Mouse (Mus musculus) neutrophil, adult 5-6 weeks (primary cell): ENCODE measurements at regions not wholly inside any gene's neighbourhood (a gene's known extent, or its start where the extent isn't known, plus 50 kb on each side); places are given as distances from the start of the nearest gene placed in this dataset.

Source experiments
- ATAC-seq: fragments of 151-379, 151-347 bp; 2 replicates; pipeline ENCODE4 v1.8.0; 2017; ENCODE audit warnings: mild to moderate bottlenecking, moderate TSS enrichment; ENCODE audit not compliant: insufficient number of reproducible peaks, poor library complexity, low FRiP score, severe bottlenecking; ENCODE audit errors: extremely low read depth

DNA sequence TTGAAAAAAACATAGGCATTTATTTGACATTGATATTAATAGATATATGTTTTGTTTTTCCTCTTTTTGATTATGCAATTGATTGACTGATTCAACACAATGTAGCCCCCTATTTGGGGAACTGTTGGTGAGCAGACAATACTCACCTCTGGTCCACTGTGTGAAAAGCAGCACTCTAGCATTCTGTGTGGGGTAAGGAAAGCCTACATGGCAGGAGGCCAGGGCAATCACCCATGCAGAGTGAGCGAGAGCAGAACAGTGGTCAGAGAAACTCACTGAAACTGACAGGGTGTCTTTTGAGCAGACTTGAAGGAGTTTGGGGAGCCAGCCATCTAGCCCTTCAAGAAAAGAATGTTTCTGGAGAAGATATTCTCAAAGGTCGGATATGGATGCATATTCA, 73.2 kb upstream of the Azi2 start:
- no peak for ATAC-seq

DNA sequence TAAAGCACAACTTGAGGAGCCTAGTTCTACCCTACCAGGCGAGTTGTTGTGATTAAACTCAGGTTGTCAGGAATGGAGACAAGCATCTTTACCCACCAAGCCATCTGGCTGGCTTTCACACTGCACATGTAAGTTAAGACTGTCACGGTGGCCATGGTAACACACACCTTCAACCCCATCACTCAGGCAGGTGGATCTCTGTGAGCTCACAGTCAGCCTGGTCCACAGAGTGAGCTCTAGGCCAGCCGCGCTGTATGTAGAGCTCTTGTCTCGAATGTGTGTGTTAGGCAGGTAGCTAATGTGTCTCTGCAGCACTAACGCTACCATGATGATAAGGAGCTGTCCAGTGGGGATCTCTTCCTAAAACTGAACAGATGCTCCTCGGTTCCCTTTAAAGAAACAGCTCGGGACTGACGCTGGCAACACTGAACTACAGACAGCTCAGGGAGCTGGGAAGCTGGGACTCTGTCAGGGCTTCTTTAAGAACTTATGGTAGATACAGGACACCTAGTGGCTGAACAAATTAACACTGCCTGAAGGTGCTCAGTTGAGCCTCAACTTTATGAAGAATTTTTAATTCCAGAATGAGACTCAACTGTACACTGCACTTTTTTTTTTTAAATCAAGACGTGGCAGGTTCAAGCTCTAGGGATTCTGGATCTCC, 73.8 kb upstream of the Azi2 start:
- no peak for ATAC-seq

DNA sequence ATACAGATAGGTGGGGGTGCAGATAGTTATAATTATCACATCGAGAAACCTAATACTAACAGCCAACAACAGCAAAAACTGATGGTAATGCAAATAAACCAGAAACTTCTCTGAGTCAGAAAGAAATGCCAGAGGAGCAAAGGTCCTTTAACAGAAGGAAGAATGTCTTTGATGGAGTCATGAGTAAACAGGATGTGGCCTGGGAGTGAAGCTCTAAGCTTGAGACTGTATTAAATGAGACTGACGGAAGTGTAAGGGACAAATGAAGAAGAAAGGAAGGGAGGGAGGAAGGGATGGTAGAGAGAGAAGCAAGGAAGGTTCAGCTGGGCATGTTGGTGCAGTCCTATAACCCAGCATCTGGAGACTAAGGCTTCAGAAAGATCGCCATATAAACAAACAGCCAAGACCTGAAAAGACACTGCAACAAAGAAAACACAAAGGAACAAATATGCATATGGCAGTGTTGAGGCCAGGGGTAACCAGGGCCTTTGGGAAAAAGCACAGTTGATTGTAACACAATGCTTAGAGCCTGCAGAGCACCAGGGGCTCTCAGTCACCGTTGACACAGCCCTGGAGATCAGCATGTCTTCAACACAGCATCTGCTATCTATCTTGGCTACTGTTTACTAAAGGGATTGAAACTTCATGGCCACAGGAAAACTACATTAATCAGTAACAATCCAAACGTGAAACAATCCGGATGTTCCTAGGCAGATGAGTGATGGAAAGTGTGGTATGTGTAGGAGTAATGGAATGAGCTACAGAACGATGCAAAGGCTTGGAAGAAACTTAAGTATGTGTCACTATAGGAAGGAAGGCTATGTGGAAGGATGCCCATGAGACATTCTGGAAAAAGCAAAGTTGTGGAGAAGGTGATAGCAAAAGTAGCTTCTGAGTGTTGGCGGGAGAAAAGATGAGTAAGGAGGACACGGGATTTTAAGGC, 77.9 kb upstream of the Azi2 start:
- ATAC-seq: no peak

DNA sequence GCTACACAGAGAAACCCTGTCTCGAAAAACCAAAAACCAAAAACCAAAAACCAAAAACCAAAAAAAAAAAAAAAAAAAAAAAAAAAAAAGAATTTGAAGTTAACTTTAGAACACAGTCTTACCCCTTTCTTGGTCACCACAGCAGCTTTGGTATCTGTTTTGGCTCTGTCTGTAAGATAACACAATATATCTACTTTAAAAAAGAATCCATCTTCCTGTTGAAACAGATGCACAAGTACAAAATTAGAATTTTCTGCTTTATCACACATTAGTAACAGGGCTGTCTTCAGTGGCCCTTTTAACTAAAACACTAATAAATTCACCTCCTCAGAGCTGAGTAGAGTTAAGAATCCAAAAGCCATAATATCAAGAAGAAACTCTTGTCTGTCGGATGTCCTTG, 80.5 kb upstream of the Azi2 start:
- no peak for ATAC-seq

GRCm38 (mm10) chr9:117957195-117957594, 83.1 kb upstream of the Azi2 start:
- no peak for ATAC-seq

DNA sequence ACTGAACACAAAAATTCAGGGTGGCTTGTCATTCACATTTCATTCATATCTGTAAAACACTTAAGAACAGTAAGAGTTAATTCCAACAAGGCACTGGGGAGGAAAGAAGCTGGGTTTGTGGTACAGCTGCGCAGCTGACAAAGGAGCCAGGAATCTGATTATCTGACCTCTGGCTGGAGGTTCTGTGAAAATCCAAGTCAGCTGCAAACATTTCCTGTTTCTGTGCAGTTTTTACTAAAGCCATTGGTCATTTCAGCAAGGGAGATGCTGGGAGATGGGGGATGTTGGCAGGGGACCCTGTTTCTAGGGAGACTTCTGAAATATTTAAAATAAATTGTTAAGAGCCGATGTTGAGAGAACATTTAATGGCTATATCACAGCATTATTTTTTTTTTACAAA, 83.6 kb upstream of the Azi2 start:
- no peak for ATAC-seq

- ATAC-seq: no peak
Measured at GRCm38 (mm10) chr9:117927466-117927847, 112.8 kb upstream of the Azi2 start.

DNA sequence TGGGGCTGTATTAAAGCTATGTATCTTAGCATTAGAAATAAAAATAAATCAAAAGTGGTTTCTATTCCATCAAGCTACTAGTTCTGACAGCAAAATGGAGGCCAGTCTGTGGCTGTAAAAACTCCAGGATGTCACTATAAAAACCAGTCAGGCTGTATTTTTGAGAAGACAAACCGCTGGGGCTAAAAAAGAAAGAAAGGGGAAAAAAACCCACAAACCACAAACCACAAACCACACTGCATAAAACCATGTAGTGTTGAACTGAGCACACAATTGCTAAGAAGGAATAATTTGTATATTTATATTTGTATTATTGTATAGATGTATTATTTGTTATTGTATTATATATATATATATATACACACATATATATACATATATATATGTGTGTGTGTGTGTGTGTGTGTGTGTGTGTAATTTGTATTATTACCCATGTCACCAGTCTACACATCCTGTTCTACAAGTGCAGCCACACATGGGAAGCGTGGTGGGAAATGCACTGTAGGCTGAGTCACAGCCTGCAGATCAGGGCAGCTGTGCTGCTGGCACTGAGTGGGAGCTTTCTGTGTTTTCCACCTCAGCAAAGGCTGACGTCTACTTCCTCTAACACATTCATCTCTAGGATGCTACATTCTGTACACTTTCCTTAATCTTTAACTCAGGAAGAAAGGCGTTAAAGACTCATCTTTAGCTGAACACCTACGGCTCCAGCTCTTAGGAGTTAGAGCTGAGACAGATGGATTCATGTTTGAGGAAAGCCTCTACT, 113.4 kb upstream of the Azi2 start:
- ATAC-seq: 0 out of 2 replicates have a peak, but pooled peaks have one; percentile 41

DNA sequence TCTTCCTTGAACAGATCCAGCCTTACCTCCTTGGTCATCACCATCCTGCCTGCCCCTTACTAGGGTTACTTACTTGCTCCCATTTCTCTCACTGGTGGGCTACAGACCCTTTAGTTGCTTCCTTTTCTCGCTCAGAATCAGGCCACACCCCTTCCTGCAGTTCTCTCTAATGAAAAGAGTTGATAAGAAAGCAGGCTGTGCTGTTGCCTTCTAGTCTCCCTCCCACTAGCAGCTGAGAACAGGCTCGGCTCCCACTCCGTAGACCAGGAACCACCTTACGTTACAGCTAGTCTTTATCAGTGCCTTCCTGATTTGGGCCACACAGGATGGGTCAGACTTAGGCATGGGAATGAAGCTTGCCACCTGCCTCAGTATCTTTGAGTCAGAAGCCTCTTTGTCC, 117.3 kb upstream of the Azi2 start:
- ATAC-seq: no peak

- ATAC-seq: no peak
Measured at GRCm38 (mm10) chr9:117907895-117908424, 132.3 kb upstream of the Azi2 start.

DNA sequence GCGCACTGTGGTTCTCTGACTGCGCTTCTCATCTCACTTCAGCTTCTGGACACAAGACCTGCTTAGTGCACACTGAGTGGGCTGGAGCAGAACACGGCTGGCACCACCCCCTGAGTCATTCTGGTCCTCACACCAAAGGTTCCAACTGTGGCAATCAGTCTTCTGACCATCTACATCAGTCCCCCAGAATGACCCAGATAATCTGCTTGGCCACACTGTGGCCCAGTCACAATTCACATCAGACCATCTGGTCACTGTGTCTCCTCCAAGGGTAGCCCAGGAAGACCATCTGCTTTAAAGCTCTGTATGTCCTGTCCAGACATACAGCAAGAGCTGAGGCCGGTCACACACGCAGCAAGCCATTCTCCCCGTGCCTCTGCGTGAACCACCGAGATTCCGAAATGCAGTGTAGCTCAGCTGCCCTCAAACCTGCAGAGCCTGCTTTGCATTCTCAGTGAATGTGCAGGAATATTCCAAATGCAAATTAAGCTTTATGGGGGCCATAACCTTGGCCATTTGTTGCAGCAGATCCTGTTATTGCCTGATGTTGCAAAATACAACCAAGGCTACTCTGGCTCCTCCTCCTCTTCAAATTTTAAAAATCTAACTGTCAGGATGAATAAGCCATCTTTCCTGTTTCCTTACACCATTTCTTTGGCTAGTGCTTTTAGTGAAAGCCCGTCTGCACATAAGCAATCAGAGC, 135.1 kb upstream of the Azi2 start:
- no peak for ATAC-seq

DNA sequence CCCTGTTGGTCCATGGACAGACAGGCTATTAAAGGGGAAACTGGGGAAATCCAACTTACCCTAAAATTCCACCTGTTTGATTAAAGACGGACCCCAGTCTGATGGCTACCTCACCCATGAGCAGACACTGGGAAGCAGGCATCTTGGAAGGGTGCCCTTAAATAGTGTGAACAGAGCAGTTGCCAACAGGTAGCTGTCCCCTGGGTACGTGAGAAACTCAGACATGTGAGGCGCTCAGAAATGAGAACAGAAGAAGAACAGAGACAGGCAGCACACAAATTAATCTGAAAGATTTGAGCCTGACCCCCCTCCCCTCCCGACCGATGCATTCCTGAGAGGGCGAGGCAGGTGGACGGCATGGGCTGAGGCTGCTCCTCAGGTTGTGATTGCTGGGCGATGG, 135.7 kb upstream of the Azi2 start:
- no peak for ATAC-seq

DNA sequence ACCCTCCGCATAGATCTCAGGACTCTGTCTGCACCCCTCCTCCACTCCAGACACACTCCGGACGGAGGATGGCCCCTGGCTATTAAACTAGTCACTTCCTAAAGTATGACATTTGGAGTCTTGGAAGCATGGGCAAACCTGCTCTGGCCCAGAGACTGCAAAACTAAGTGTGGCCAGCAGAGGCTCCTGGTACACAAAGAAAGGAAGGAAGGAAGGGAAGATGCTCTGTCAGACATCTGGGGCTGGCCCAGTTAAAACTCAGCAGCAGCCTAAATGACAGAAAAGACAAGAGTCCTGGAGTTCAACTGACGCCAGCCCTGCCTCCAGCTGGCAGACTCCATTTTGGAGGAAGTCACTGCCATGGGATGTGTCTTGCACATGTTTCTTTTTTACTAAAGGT, 137.3 kb upstream of the Azi2 start:
- ATAC-seq: 0 out of 2 replicates have a peak, but pooled peaks have one; percentile 26

GRCm38 (mm10) chr9:117902239-117902939, 137.9 kb upstream of the Azi2 start:
- peak; percentile 70 for ATAC-seq

DNA sequence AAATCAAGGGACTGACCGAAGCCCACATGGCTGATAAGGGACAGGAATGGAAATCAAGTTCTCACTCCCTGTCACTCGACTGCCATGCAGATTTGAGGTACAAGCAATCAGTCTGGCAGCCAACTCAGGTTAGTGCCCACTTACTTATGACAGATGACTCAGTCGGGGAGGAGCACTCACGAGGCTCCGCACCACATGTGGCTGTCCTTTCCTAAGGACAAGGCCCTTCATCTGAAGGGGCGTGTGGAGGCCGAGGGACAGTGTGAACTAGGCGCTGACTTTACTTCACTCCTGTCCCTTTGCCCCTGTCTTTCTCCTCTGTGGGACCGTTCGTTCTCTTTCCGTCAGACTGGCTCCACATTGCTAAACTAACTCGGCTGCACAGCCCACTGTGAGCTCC, 139.7 kb upstream of the Azi2 start:
- no peak for ATAC-seq

GRCm38 (mm10) chr9:117896517-117896916, 143.8 kb upstream of the Azi2 start:
- no peak for ATAC-seq

GRCm38 (mm10) chr9:117892601-117893000, 147.7 kb upstream of the Azi2 start:
- peak; percentile 21; the same call in 1 of the 2 replicates for ATAC-seq

DNA sequence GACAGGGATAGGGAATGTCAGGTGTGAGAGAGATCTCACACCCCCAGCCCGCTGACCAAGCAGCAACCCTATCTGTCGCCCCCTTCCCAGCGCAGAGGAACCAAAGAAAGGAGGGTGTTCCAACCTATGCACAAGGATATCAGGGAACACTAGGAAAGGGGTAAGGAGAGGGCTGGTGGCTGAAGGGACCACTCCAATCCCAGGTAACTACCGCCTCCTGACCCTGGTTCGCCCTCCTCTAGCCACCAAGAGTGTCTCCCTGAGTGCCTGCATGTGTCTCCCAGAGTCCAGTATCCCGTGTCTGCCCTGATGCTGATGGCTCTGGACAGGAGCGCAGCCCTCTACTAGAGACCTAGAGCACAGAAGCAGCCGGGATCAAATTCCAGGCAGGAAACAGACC, 167.1 kb upstream of the Azi2 start:
- ATAC-seq: no peak
